ENCODE assay signal across 11 mouse cellular contexts in genomic region chr2:43622844-43623243, GRCm38 (mm10).
A peak's percentile ranks its signal among the peaks of the same experiment; 100 is the strongest.
DNase-seq lines count a peak whose midpoint lies in the region; ATAC-seq and TF ChIP-seq lines count a peak whose summit lies in the region.
"Had no signal": no experiment of that assay in that cellular context is flagged by ENCODE, and none has a peak within 500 bp of the region (broad histone marks: within the 10 kb centered on the region; RNA-seq: fewer than 3 reads in every experiment).

No protein-coding gene starts in this region.

- DNase-seq in layer of hippocampus, adult 2 months (ENCODE audit: low spot score in 2 of 2) = no peak
- DNase-seq in layer of hippocampus, adult 8-10 months (ENCODE audit: low spot score in 2 of 2) = no peak
- no peak for DNase-seq in G1E (ENCODE audit: low spot score)
- DNase-seq in embryo, embryonic 10 days (ENCODE audit: low spot score) = peak; percentile 33
- DNase-seq in cerebellum, postnatal 36 days = no peak
- DNase-seq: adrenal gland, postnatal 36 days; left cerebral cortex, postnatal 4 days had no signal

- H3K9ac ChIP-seq in midbrain, embryonic 15.5 days = no peak overlapping the region
- H3K9ac ChIP-seq: hindbrain, embryonic 15.5 days had no signal

- no peak overlapping the region for H3K4me3 ChIP-seq in layer of hippocampus, adult 2 months
- no peak overlapping the region for H3K4me3 ChIP-seq in G1E (ENCODE audit: low read depth, low read length)
- H3K4me3 ChIP-seq in midbrain, embryonic 15.5 days = no peak overlapping the region
- H3K4me3 ChIP-seq: erythroblast, embryonic 14.5 days; hindbrain, embryonic 15.5 days had no signal

- TF ChIP-seq CTCF in layer of hippocampus, adult 2 months (conservative IDR thresholded peaks at IDR 0.05) = peak; percentile 81
- TF ChIP-seq CTCF in G1E (IDR thresholded peaks at IDR 0.05; ENCODE audit: low read depth, low read length) = 0 out of 2 replicates have a peak, but pooled peaks have one; percentile 19

- ATAC-seq in G1E (ENCODE audit: extremely low read depth, insufficient number of reproducible peaks, low FRiP score, poor library complexity, severe bottlenecking) = no peak
- peak; percentile 42; the same call in 1 of the 2 replicates for ATAC-seq in midbrain, embryonic 15.5 days (replicated peaks)
- ATAC-seq in erythroblast, adult 5-6 weeks (replicated peaks; ENCODE audit: low FRiP score, poor library complexity, severe bottlenecking) = no peak

- no peaks in the 10 kb centered on the region for H3K9me3 ChIP-seq in G1E (replicated peaks)
- H3K9me3 ChIP-seq in midbrain, embryonic 15.5 days = no peaks in the 10 kb centered on the region
- H3K9me3 ChIP-seq: hindbrain, embryonic 15.5 days had no signal

- no peaks in the 10 kb centered on the region for H3K27me3 ChIP-seq in G1E (ENCODE audit: insufficient read depth, low read length)
- no peaks in the 10 kb centered on the region for H3K27me3 ChIP-seq in midbrain, embryonic 15.5 days (replicated peaks)
- H3K27me3 ChIP-seq: hindbrain, embryonic 15.5 days had no signal

- no peaks in the 10 kb centered on the region for H3K4me1 ChIP-seq in G1E (ENCODE audit: insufficient read depth, low read depth, low read length)
- H3K4me1 ChIP-seq in midbrain, embryonic 15.5 days = no peaks in the 10 kb centered on the region
- H3K4me1 ChIP-seq: hindbrain, embryonic 15.5 days had no signal

- no peak overlapping the region for H3K4me2 ChIP-seq in midbrain, embryonic 15.5 days
- H3K4me2 ChIP-seq: hindbrain, embryonic 15.5 days had no signal

- H3K36me3 ChIP-seq in G1E (replicated peaks) = no peaks in the 10 kb centered on the region
- H3K36me3 ChIP-seq in midbrain, embryonic 15.5 days (replicated peaks) = no peaks in the 10 kb centered on the region
- H3K36me3 ChIP-seq: hindbrain, embryonic 15.5 days had no signal

- no peak overlapping the region for H3K27ac ChIP-seq in layer of hippocampus, adult 2 months
- no peak overlapping the region for H3K27ac ChIP-seq in midbrain, embryonic 15.5 days
- H3K27ac ChIP-seq: hindbrain, embryonic 15.5 days had no signal

- 0% methylated on average over 1 of the region's 1 CpGs for WGBS in midbrain, embryonic 15.5 days
